Mouse (Mus musculus) forebrain, embryonic 16.5 days (tissue): ENCODE results near the gene Cbl. TPM values are rescaled to one million over a fixed set of nuclear protein-coding genes. Genes with fewer than 3 reads are reported as not detected.
A peak's percentile ranks its signal among the peaks of the same experiment; 100 is the strongest.

Experiments used
- ATAC-seq: fragments of 200-750 bp; cut with Nextera tagmentation; 2 replicates; pipeline ENCODE4 v1.8.0; 2017; ENCODE audit warnings: mild to moderate bottlenecking, moderate library complexity
- H3K27ac ChIP-seq: fragments of 300-500 bp; sonication (generic); 2 replicates; pipeline ENCODE4 v1.5.1; 2014; ENCODE audit warnings: low read length, control low read depth
- H3K27me3 ChIP-seq: fragments of 300-500 bp; sonication (generic); replicated peaks from 2 replicates; pipeline ENCODE4 v1.6.1; 2014; ENCODE audit warnings: low read length; ENCODE audit not compliant: control insufficient read depth, insufficient read depth
- H3K36me3 ChIP-seq: fragments of 300-500 bp; sonication (generic); 2 replicates; pipeline ENCODE4 v1.6.1; 2014; ENCODE audit not compliant: control insufficient read depth, insufficient read depth
- H3K4me1 ChIP-seq: fragments of 300-500 bp; sonication (generic); replicated peaks from 2 replicates; pipeline ENCODE4 v1.6.1; 2014; ENCODE audit warnings: low read length; ENCODE audit not compliant: control insufficient read depth, insufficient read depth
- H3K4me2 ChIP-seq: fragments of 300-500 bp; sonication (generic); 2 replicates; pipeline ENCODE4 v1.6.1; 2014; ENCODE audit warnings: mild to moderate bottlenecking, low read length, control low read depth
- H3K4me3 ChIP-seq: fragments of 300-500 bp; sonication (generic); replicated peaks from 2 replicates; pipeline ENCODE4 v1.5.1; 2014; ENCODE audit warnings: mild to moderate bottlenecking, low read length, control low read depth
- H3K9ac ChIP-seq: fragments of 300-500 bp; sonication (generic); replicated peaks from 2 replicates; pipeline ENCODE4 v1.6.1; 2014; ENCODE audit warnings: low read depth, low read length, control low read depth
- H3K9me3 ChIP-seq: fragments of 300-500 bp; sonication (generic); 2 replicates; pipeline ENCODE4 v1.6.1; 2016; ENCODE audit warnings: low read length; ENCODE audit not compliant: control insufficient read depth
- WGBS: fragments of 180-500 bp; shearing (Covaris S2); extraction: QIAGEN DNeasy Blood & Tissue Kit; methylation state at CpG from one replicate; pipeline ENCODE4 v1.1.7; 2014; 5-methylcytosine and 5-hydroxymethylcytosine counted together
- polyA plus RNA-seq: library from polyadenylated mRNA; unstranded; fragments of >200 nt; fragmentation: Nextera tagmentation; extraction: Ambion mirVana; gene quantifications from 2 replicates; pipeline ENCODE4 v1.2.1, GENCODE M21; 2015

Gene Cbl
- polyA plus RNA-seq, 1 experiment from 2014 or later = 26.3 TPM

- H3K4me1 ChIP-seq = peaks cover 12% of the 10 kb centered on the region
- H3K4me2 ChIP-seq = no peak overlapping the region
- no peak overlapping the region for H3K4me3 ChIP-seq
- 94% methylated on average over 9 of the region's 9 CpGs for WGBS
- H3K9me3 ChIP-seq = no peaks in the 10 kb centered on the region
- no peaks in the 10 kb centered on the region for H3K36me3 ChIP-seq
- no peak for ATAC-seq
- H3K27me3 ChIP-seq = no peaks in the 10 kb centered on the region
- no peak overlapping the region for H3K9ac ChIP-seq
- H3K27ac ChIP-seq = no peak overlapping the region
Measured at GRCm38 (mm10) chr9:44095781-44096180, 138.1 kb downstream of the Cbl start.

- H3K36me3 ChIP-seq = no peaks in the 10 kb centered on the region
- no peak overlapping the region for H3K27ac ChIP-seq
- 92% methylated on average over 3 of the region's 3 CpGs for WGBS
- H3K9me3 ChIP-seq = no peaks in the 10 kb centered on the region
- H3K4me2 ChIP-seq = no peak overlapping the region
- peaks cover 12% of the 10 kb centered on the region for H3K4me1 ChIP-seq
- H3K4me3 ChIP-seq = no peak overlapping the region
- no peaks in the 10 kb centered on the region for H3K27me3 ChIP-seq
- ATAC-seq = no peak
- H3K9ac ChIP-seq = no peak overlapping the region
Measured at GRCm38 (mm10) chr9:44094737-44095136, 139.1 kb downstream of the Cbl start.

- Histone ChIP-seq H3K4me1 (peaks cover 12% of the 10 kb centered on the region), H3K4me3 (no peak overlapping the region), H3K36me3 (no peaks in the 10 kb centered on the region), H3K4me2 (peak overlapping the region; percentile 44), H3K27ac (no peak overlapping the region), H3K27me3 (no peaks in the 10 kb centered on the region), H3K9me3 (no peaks in the 10 kb centered on the region), H3K9ac (no peak overlapping the region)
- ATAC-seq = peak; percentile 45; the same call in 1 of the 2 replicates
- WGBS = 28% methylated on average over 24 of the region's 24 CpGs
Measured at GRCm38 (mm10) chr9:44093612-44094503, 140.0 kb downstream of the Cbl start.

Other genes with a start within 250 kb of the Cbl start
- 4.7 and 5.4 TPM in 2 replicates for gene Thy1, start 190.7 kb downstream of the Cbl start, polyA plus RNA-seq
- 13.6 and 13.7 TPM in 2 replicates for gene Usp2, start 167.0 kb downstream of the Cbl start, polyA plus RNA-seq
- gene Mfrp, start 132.3 kb downstream of the Cbl start, polyA plus RNA-seq = 0.12 TPM in 1 of 2 replicates, not detected in the other
- 2.3 and 2.7 TPM in 2 replicates for gene C1qtnf5, start 126.8 kb downstream of the Cbl start, polyA plus RNA-seq
- gene Gm49380, start 120.5 kb downstream of the Cbl start, polyA plus RNA-seq = 0.15 and 0.16 TPM in 2 replicates
- gene Rnf26, start 120.5 kb downstream of the Cbl start, polyA plus RNA-seq = 33.4 and 43.2 TPM in 2 replicates
- gene Mcam, start 99.6 kb downstream of the Cbl start, polyA plus RNA-seq = 12.9 and 15.0 TPM in 2 replicates
- 0.48 TPM in 1 of 2 replicates, not detected in the other for gene Ccdc153, start 6.6 kb upstream of the Cbl start, polyA plus RNA-seq
- gene Pdzd3, start 17.4 kb upstream of the Cbl start, polyA plus RNA-seq = 0.53 and 0.73 TPM in 2 replicates
- 4.3 and 5.2 TPM in 2 replicates for gene Nlrx1, start 34.5 kb upstream of the Cbl start, polyA plus RNA-seq
- gene Abcg4, start 54.6 kb upstream of the Cbl start, polyA plus RNA-seq = 16.9 and 21.8 TPM in 2 replicates
- 34.1 and 35.6 TPM in 2 replicates for gene Hinfp, start 71.6 kb upstream of the Cbl start, polyA plus RNA-seq
- 29.0 and 31.4 TPM in 2 replicates for gene C2cd2l, start 86.2 kb upstream of the Cbl start, polyA plus RNA-seq
- 35.2 and 35.7 TPM in 2 replicates for gene Dpagt1, start 92.0 kb upstream of the Cbl start, polyA plus RNA-seq
- gene H2afx, start 100.6 kb upstream of the Cbl start, polyA plus RNA-seq = 182 and 199 TPM in 2 replicates
- 64.3 and 64.7 TPM in 2 replicates for gene Hmbs, start 110.2 kb upstream of the Cbl start, polyA plus RNA-seq
- 46.5 and 47.0 TPM in 2 replicates for gene Vps11, start 127.6 kb upstream of the Cbl start, polyA plus RNA-seq
- 26.3 and 27.2 TPM in 2 replicates for gene Hyou1, start 145.4 kb upstream of the Cbl start, polyA plus RNA-seq
- 38.4 and 41.6 TPM in 2 replicates for gene Slc37a4, start 162.8 kb upstream of the Cbl start, polyA plus RNA-seq
- 901 and 949 TPM in 2 replicates for gene Rps25, start 173.1 kb upstream of the Cbl start, polyA plus RNA-seq
- gene Trappc4, start 173.6 kb upstream of the Cbl start, polyA plus RNA-seq = 322 and 334 TPM in 2 replicates
- gene Ccdc84, start 184.5 kb upstream of the Cbl start, polyA plus RNA-seq = 36.8 and 41.1 TPM in 2 replicates
- not detected in 2 replicates for gene Foxr1, start 207.1 kb upstream of the Cbl start, polyA plus RNA-seq
- gene Upk2, start 220.9 kb upstream of the Cbl start, polyA plus RNA-seq = not detected in 2 replicates
- gene Bcl9l, start 248.8 kb upstream of the Cbl start, polyA plus RNA-seq = 13.8 and 15.0 TPM in 2 replicates